Mouse (Mus musculus) heart, adult 2 months (tissue): Measurements from ENCODE around the gene Slc19a1.

Experiments used
- CTCF ChIP-seq: fragments of 200-600 bp; IDR thresholded peaks from 2 replicates; pipeline ENCODE4 v1.8.1; 2022; ENCODE audit warnings: antibody characterized with exemption, mild to moderate bottlenecking, moderate library complexity
- POLR2A ChIP-seq: fragments of 200-500 bp; IDR thresholded peaks from 2 replicates; pipeline ENCODE4 v1.6.1; 2011; ENCODE audit warnings: mild to moderate bottlenecking, low read depth, low read length, control low read depth; ENCODE audit not compliant: insufficient read depth

DNA sequence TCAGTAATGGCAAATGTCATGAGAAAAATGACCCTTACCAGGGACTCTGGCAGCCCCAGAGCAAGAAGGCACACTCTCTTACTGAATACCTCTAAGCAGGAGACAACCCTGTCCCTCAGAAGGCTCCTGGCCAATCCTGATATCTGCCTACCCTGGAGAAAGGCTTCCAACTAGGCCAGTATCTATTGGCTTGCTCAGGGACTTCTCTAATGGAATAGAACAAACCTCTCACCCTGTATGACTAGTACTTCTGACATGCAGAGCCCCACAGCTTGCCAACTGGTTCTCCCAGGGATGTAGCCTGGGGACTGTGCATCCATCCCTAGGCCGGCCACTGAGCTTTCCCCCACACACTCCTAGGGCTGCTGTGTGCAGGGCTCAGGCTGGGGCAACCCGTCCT, 66.6 kb downstream of the Slc19a1 start:
- TF ChIP-seq POLR2A (no peak), CTCF (no peak)
